Mouse (Mus musculus) heart, adult 2 months (tissue): Measurements from ENCODE around the gene Gm10197.

Source experiments
- CTCF ChIP-seq: fragments of 200-600 bp; IDR thresholded peaks from 2 replicates; pipeline ENCODE4 v1.8.1; 2022; ENCODE audit warnings: antibody characterized with exemption, mild to moderate bottlenecking, moderate library complexity
- EP300 ChIP-seq: fragments of 200-500 bp; IDR thresholded peaks from 2 replicates; pipeline ENCODE4 v1.6.1; 2011; ENCODE audit warnings: low read depth, low read length, control low read depth; ENCODE audit not compliant: insufficient read depth
- POLR2A ChIP-seq: fragments of 200-500 bp; IDR thresholded peaks from 2 replicates; pipeline ENCODE4 v1.6.1; 2011; ENCODE audit warnings: mild to moderate bottlenecking, low read depth, low read length, control low read depth; ENCODE audit not compliant: insufficient read depth

- TF ChIP-seq POLR2A (no peak), CTCF (no peak), EP300 (no peak)
These were observed 49.5 kb upstream of the Gm10197 start for GRCm38 (mm10) chr19:53420924-53421582.
